Mouse (Mus musculus): Measurements from ENCODE around the gene Tpcn2. TPM values are rescaled to one million over a fixed set of nuclear protein-coding genes. Genes with fewer than 3 reads are reported as not detected.

The Tpcn2 gene
- polyA plus RNA-seq, 1 experiment from 2014 or later = 2.4 TPM

DNA sequence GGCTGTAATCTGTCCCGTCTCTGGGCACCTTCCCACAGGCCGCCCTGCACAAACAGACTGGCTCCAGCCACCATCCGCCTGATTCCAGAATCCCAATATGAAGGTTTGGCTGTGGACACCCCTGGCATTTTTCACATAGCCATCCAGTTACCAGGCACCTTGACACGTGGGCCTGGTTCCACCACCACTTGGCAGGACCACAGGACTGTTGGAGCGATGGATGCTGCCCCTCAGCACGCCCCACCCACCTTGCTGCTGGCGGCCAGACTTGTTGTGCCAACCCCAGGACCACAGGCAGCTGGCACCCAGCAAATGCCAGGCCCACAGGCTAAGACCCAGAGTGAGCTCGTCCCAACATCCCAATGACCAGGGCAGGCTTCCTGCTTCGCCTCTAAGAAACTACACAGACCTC is 64.4 kb downstream of the Tpcn2 start:
- H3K4me1 ChIP-seq (ENCODE audit: control insufficient read depth, low read depth, low read length) = no peaks in the 10 kb centered on the region
- no peaks in the 10 kb centered on the region for H3K36me3 ChIP-seq (ENCODE audit: control insufficient read depth, insufficient read depth)
- WGBS (ENCODE audit: insufficient replicate concordance) = 60% methylated on average over 9 of the region's 9 CpGs
- no peak overlapping the region for H3K27ac ChIP-seq (ENCODE audit: low read length)
- no peak overlapping the region for H3K9ac ChIP-seq (ENCODE audit: low read depth, low read length)
- ATAC-seq (ENCODE audit: low read depth) = no peak
- H3K4me2 ChIP-seq (ENCODE audit: low read depth, low read length) = no peak overlapping the region
- H3K27me3 ChIP-seq (ENCODE audit: control insufficient read depth, insufficient read depth, low read depth, low read length) = no peaks in the 10 kb centered on the region
- no peak overlapping the region for H3K4me3 ChIP-seq (ENCODE audit: low read depth, low read length)
- H3K9me3 ChIP-seq (replicated peaks; ENCODE audit: control insufficient read depth, low read length) = no peaks in the 10 kb centered on the region

DNA sequence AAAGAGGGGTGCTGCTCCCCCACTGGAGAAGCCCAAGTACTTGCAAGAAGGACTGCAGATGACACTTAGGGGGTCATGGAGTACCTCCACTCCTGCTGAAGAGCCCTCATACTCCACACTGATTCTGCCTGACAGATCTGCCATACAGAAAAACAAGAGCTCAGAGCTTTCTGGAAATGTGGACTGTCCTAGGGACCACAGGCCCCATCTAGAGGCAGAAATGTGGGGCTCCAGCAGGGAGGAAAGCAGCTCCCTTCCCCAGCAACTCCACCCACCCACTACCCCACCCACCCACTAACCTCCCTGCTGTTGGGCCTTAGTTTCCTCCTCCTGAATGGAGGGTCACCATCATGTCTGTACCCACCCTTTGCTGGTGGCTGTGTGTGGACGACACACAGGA is 67.2 kb downstream of the Tpcn2 start:
- Histone ChIP-seq H3K4me1 (ENCODE audit: control insufficient read depth, low read depth, low read length) (no peaks in the 10 kb centered on the region), H3K4me3 (ENCODE audit: low read depth, low read length) (no peak overlapping the region), H3K27me3 (ENCODE audit: control insufficient read depth, insufficient read depth, low read depth, low read length) (no peaks in the 10 kb centered on the region), H3K9me3 (replicated peaks; ENCODE audit: control insufficient read depth, low read length) (no peaks in the 10 kb centered on the region), H3K36me3 (ENCODE audit: control insufficient read depth, insufficient read depth) (no peaks in the 10 kb centered on the region), H3K9ac (ENCODE audit: low read depth, low read length) (no peak overlapping the region), H3K4me2 (ENCODE audit: low read depth, low read length) (no peak overlapping the region), H3K27ac (ENCODE audit: low read length) (no peak overlapping the region)
- 11% methylated on average over 1 of the region's 1 CpGs for WGBS (ENCODE audit: insufficient replicate concordance)
- no peak for ATAC-seq (ENCODE audit: low read depth)

DNA sequence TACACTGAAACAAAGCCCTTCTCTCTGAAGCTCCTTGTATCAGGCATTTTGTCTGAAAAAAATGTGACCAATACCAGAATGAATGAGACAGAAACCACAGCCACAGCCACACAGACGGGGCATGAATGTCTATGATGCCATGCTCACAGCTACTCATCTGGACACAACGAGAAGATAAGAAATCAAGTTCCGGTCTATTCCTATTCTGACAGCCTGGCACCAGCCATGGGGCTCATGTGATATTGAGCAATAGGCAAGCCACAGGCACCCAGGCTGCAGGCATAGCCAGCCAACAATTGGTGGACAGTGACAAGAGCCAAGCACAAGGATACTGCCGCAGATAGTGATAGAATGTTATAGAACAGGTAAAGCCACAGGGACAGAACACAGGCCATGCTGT is 68.3 kb downstream of the Tpcn2 start:
- no peaks in the 10 kb centered on the region for H3K27me3 ChIP-seq (ENCODE audit: control insufficient read depth, insufficient read depth, low read depth, low read length)
- H3K9me3 ChIP-seq (replicated peaks; ENCODE audit: control insufficient read depth, low read length) = no peaks in the 10 kb centered on the region
- no peak for ATAC-seq (ENCODE audit: low read depth)
- no peak overlapping the region for H3K4me2 ChIP-seq (ENCODE audit: low read depth, low read length)
- 44% methylated on average over 4 of the region's 4 CpGs for WGBS (ENCODE audit: insufficient replicate concordance)
- H3K4me3 ChIP-seq (ENCODE audit: low read depth, low read length) = no peak overlapping the region
- H3K4me1 ChIP-seq (ENCODE audit: control insufficient read depth, low read depth, low read length) = no peaks in the 10 kb centered on the region
- no peak overlapping the region for H3K27ac ChIP-seq (ENCODE audit: low read length)
- H3K9ac ChIP-seq (ENCODE audit: low read depth, low read length) = no peak overlapping the region
- H3K36me3 ChIP-seq (ENCODE audit: control insufficient read depth, insufficient read depth) = no peaks in the 10 kb centered on the region

DNA sequence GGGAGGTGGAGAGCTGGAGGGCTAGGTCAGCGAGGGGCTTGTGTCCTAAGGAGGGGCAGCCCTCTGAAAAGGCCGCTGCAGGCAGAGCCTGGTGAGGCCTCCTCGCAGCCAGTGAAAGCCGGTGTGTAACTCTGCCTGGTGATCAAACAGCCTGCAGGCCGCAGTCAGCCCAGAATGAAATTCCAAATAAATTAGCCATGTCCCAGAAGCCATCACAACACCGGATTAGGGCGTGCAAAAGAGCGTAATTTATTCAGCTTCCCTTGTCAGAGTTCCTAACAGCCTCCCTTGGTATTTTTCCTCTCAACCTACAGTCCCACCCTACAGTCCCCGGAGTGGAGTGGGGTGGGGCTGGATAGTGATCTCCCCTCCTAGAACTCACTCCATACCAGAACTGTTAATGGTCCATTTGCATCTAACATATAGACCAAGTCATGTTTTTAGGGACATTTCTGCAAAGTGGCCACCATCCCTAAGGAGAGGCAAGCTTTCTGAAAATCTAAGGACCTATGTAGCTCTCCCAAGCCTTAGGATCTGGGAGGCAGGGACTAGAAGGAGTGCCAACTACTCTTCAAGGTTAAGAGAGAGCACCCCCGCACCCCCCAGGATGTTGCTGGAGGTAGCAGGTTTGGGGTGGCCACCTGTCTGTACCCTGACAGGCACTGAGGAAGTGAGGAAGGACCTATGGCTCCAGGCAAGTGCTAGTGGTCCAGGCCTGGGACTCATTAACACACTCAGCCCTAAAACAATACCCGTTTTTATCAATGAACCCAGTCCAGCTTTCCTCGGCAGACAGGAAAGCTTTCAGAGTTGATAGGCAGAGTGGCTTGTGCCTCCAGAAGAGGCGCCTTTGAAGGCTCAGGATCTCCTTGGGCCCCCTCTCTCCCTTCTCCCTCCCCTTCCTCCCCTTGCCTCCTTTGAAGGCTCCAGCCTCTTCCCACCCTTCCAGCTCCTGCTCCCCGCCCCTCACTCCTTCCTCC is 71.8 kb downstream of the Tpcn2 start:
- H3K9ac ChIP-seq (ENCODE audit: low read depth, low read length) = no peak overlapping the region
- no peak for ATAC-seq (ENCODE audit: low read depth)
- 38% methylated on average over 14 of the region's 14 CpGs for WGBS (ENCODE audit: insufficient replicate concordance)

DNA sequence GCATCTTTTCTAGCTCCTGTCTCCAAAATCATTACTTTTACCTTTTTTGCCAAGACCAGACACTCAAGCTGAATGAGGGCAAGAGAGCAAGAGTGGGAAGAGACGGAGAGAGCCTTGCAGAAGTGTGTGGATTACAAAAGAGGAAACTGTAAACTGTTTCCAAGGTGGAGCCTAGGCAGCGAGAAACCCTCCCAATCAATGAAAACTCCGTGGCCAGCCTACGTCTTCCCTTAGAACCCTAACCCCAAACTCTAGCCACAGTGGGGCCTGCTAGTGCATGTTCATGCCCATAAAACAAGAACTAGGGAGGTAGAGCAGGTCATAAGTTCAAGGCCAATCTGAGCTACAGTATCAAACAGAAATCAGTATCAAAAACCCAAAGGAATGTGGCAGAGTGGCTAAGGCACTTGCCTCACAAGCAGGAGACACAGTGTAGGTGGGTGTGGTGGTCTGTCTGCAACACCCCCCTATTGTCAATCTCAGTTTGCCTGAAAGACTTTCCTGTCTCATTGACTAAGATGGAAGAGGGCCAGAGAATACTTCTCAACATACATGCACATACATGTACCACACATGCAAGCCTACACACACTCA is 73.2 kb downstream of the Tpcn2 start:
- Histone ChIP-seq H3K4me3 (ENCODE audit: low read depth, low read length) (no peak overlapping the region), H3K27ac (ENCODE audit: low read length) (no peak overlapping the region), H3K9ac (ENCODE audit: low read depth, low read length) (no peak overlapping the region), H3K27me3 (ENCODE audit: control insufficient read depth, insufficient read depth, low read depth, low read length) (no peaks in the 10 kb centered on the region), H3K36me3 (ENCODE audit: control insufficient read depth, insufficient read depth) (no peaks in the 10 kb centered on the region), H3K4me2 (ENCODE audit: low read depth, low read length) (no peak overlapping the region), H3K4me1 (ENCODE audit: control insufficient read depth, low read depth, low read length) (peaks cover 5% of the 10 kb centered on the region), H3K9me3 (replicated peaks; ENCODE audit: control insufficient read depth, low read length) (no peaks in the 10 kb centered on the region)
- WGBS (ENCODE audit: insufficient replicate concordance) = 35% methylated on average over 4 of the region's 4 CpGs
- no peak for ATAC-seq (ENCODE audit: low read depth)

More for the DNA sequence above, 71.8 kb downstream of the Tpcn2 start:
- no peaks in the 10 kb centered on the region for H3K36me3 ChIP-seq (ENCODE audit: control insufficient read depth, insufficient read depth)
- no peaks in the 10 kb centered on the region for H3K9me3 ChIP-seq (replicated peaks; ENCODE audit: control insufficient read depth, low read length)
- H3K4me1 ChIP-seq (ENCODE audit: control insufficient read depth, low read depth, low read length) = no peaks in the 10 kb centered on the region
- H3K4me3 ChIP-seq (ENCODE audit: low read depth, low read length) = no peak overlapping the region
- H3K4me2 ChIP-seq (ENCODE audit: low read depth, low read length) = no peak overlapping the region
- H3K27me3 ChIP-seq (ENCODE audit: control insufficient read depth, insufficient read depth, low read depth, low read length) = no peaks in the 10 kb centered on the region
- H3K27ac ChIP-seq (ENCODE audit: low read length) = no peak overlapping the region

DNA sequence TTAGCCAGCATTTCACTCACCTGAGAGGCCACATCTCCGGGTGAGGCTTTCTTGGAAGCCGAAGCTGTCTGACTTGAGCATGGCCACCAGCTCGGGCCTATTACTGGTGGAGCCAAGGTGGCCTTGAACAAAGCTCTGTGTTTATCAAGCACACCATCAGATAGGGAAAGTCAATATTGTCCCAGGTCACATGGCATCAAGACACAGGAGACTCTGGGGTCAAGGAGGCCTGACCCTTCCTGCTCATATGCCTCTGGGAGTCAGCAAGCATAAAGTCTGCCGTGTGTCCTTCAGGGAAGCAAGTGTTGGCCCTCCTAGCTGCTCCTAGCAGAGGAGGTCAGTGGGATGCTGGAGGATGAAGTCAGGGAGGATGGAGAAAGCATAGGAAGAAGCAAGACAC is 75.8 kb downstream of the Tpcn2 start, which contains the start of gene 1810010D01Rik:
Gene 1810010D01Rik, minus strand, starts transcription at position 114 of the 400 bp plus-strand sequence.
- no peaks in the 10 kb centered on the region for H3K36me3 ChIP-seq (ENCODE audit: control insufficient read depth, insufficient read depth)
- no peak within 1 kb of the TSS for H3K27ac ChIP-seq (ENCODE audit: low read length)
- WGBS (ENCODE audit: insufficient replicate concordance) = 55% methylated on average over 4 of the region's 4 CpGs
- no peak within 1 kb of the TSS for H3K4me2 ChIP-seq (ENCODE audit: low read depth, low read length)
- no peak for ATAC-seq (ENCODE audit: low read depth)
- H3K9me3 ChIP-seq (replicated peaks; ENCODE audit: control insufficient read depth, low read length) = no peaks in the 10 kb centered on the region
- no peak within 1 kb of the TSS for H3K4me3 ChIP-seq (ENCODE audit: low read depth, low read length)
- H3K27me3 ChIP-seq (ENCODE audit: control insufficient read depth, insufficient read depth, low read depth, low read length) = no peaks in the 10 kb centered on the region
- H3K4me1 ChIP-seq (ENCODE audit: control insufficient read depth, low read depth, low read length) = peaks cover 5% of the 10 kb centered on the region
- H3K9ac ChIP-seq (ENCODE audit: low read depth, low read length) = no peak within 1 kb of the TSS

DNA sequence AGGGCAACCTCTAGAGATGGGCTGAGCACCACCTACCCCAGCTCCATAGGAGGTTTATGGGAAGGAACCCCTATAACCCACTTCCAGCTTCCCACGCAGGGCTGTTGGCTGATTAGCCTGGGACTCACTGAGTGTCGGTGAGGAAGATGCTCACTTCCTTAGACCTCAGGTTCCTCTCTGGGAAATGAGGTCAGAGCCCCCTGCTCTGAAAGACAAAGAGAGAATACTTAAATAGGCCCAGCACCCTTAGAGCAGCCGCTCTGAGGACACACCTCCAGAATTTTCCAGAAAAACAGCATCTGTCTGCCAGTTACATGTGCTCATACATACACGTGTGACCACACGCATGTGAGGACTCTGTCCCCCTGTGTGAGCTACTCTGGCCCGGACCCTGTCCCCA is 77.0 kb downstream of the Tpcn2 start:
- 63% methylated on average over 6 of the region's 6 CpGs for WGBS (ENCODE audit: insufficient replicate concordance)
- H3K27ac ChIP-seq (ENCODE audit: low read length) = no peak overlapping the region
- H3K36me3 ChIP-seq (ENCODE audit: control insufficient read depth, insufficient read depth) = no peaks in the 10 kb centered on the region
- H3K4me3 ChIP-seq (ENCODE audit: low read depth, low read length) = no peak overlapping the region
- ATAC-seq (ENCODE audit: low read depth) = no peak
- peaks cover 5% of the 10 kb centered on the region for H3K4me1 ChIP-seq (ENCODE audit: control insufficient read depth, low read depth, low read length)
- H3K27me3 ChIP-seq (ENCODE audit: control insufficient read depth, insufficient read depth, low read depth, low read length) = no peaks in the 10 kb centered on the region
- H3K9me3 ChIP-seq (replicated peaks; ENCODE audit: control insufficient read depth, low read length) = no peaks in the 10 kb centered on the region
- no peak overlapping the region for H3K4me2 ChIP-seq (ENCODE audit: low read depth, low read length)
- H3K9ac ChIP-seq (ENCODE audit: low read depth, low read length) = peak overlapping the region; percentile 57; the same call in 1 of the 2 replicates

DNA sequence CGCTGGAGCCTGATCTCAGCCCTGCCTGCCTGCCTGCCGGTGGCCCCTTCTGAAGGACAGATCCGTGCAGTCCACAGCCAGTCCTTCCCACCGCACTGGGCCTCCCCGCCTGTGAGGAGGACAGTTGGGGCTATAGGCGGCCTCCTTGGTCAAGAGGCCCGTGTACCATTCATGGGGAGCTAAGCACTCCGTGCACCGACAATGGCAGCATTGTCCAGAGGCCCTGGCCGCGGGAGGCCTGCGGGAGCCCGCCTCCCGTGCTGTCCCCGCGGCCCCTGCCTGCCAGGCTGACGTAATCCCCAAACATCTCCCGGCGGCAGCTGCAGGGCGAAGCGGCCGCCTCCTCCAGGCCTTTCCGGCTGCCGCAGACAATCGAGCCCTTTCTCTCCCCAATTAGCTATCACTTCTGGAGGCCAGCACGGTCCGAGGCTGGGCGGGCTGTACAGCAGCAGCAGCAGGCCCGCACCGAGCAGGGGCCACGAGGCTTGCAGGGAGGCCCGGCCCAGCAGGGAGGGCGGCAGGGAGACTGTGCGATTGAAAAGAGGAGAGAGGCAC is 77.7 kb downstream of the Tpcn2 start:
- H3K36me3 ChIP-seq (ENCODE audit: control insufficient read depth, insufficient read depth) = no peaks in the 10 kb centered on the region
- H3K4me1 ChIP-seq (ENCODE audit: control insufficient read depth, low read depth, low read length) = peaks cover 5% of the 10 kb centered on the region
- no peaks in the 10 kb centered on the region for H3K27me3 ChIP-seq (ENCODE audit: control insufficient read depth, insufficient read depth, low read depth, low read length)
- H3K4me2 ChIP-seq (ENCODE audit: low read depth, low read length) = peak overlapping the region; percentile 45
- ATAC-seq (ENCODE audit: low read depth) = peak; percentile 73
- peak overlapping the region; percentile 57 for H3K9ac ChIP-seq (ENCODE audit: low read depth, low read length)
- no peak overlapping the region for H3K27ac ChIP-seq (ENCODE audit: low read length)
- H3K4me3 ChIP-seq (ENCODE audit: low read depth, low read length) = peak overlapping the region; percentile 27; the same call in 1 of the 2 replicates
- no peaks in the 10 kb centered on the region for H3K9me3 ChIP-seq (replicated peaks; ENCODE audit: control insufficient read depth, low read length)
- WGBS (ENCODE audit: insufficient replicate concordance) = 4% methylated on average over 34 of the region's 34 CpGs
